In genomic region chr4:102582165-102582749, GRCm38 (mm10) we compare ENCODE assay signal across 23 mouse cellular contexts.
A peak's percentile ranks its signal among the peaks of the same experiment; 100 is the strongest.
DNase-seq lines count a peak whose midpoint lies in the region; ATAC-seq lines count a peak whose summit lies in the region.
"Had no signal": no experiment of that assay in that cellular context is flagged by ENCODE, and none has a peak within 500 bp of the region (broad histone marks: within the 10 kb centered on the region; RNA-seq: fewer than 3 reads in every experiment).

No protein-coding gene starts in this region.

- H3K36me3 ChIP-seq in heart, embryonic 11.5 days (ENCODE audit: control insufficient read depth, insufficient read depth, low read length), result no peaks in the 10 kb centered on the region
- no peaks in the 10 kb centered on the region for H3K36me3 ChIP-seq in limb, embryonic 11.5 days (ENCODE audit: control insufficient read depth, insufficient read depth, low read length)
- H3K36me3 ChIP-seq in limb, embryonic 10.5 days, result no peaks in the 10 kb centered on the region
- H3K36me3 ChIP-seq in midbrain, embryonic 11.5 days (ENCODE audit: control insufficient read depth, insufficient read depth, low read length), result no peaks in the 10 kb centered on the region
- H3K36me3 ChIP-seq in midbrain, embryonic 15.5 days (replicated peaks), result no peaks in the 10 kb centered on the region
- H3K36me3 ChIP-seq in forebrain, embryonic 14.5 days (ENCODE audit: control insufficient read depth, insufficient read depth, low read length), result no peaks in the 10 kb centered on the region
- H3K36me3 ChIP-seq: forebrain, embryonic 10.5 days; forebrain, embryonic 15.5 days; heart, embryonic 10.5 days; hindbrain, embryonic 10.5 days; hindbrain, embryonic 13.5 days had no signal

- 80% methylated on average over 8 of the region's 8 CpGs for WGBS in heart, embryonic 11.5 days (ENCODE audit: insufficient replicate concordance)
- 88% methylated on average over 8 of the region's 8 CpGs for WGBS in limb, embryonic 11.5 days
- 90% methylated on average over 8 of the region's 8 CpGs for WGBS in limb, embryonic 10.5 days
- WGBS in midbrain, embryonic 11.5 days, result 89% methylated on average over 8 of the region's 8 CpGs
- WGBS in midbrain, embryonic 15.5 days, result 92% methylated on average over 8 of the region's 8 CpGs
- 90% methylated on average over 8 of the region's 8 CpGs for WGBS in forebrain, embryonic 14.5 days

- H3K9me3 ChIP-seq in heart, embryonic 11.5 days (replicated peaks; ENCODE audit: control insufficient read depth, low read length), result no peaks in the 10 kb centered on the region
- no peaks in the 10 kb centered on the region for H3K9me3 ChIP-seq in limb, embryonic 11.5 days (ENCODE audit: control insufficient read depth, low read length)
- H3K9me3 ChIP-seq in limb, embryonic 10.5 days (replicated peaks), result no peaks in the 10 kb centered on the region
- no peaks in the 10 kb centered on the region for H3K9me3 ChIP-seq in midbrain, embryonic 11.5 days (ENCODE audit: control insufficient read depth, low read length)
- no peaks in the 10 kb centered on the region for H3K9me3 ChIP-seq in midbrain, embryonic 15.5 days
- H3K9me3 ChIP-seq in forebrain, embryonic 14.5 days (replicated peaks; ENCODE audit: control insufficient read depth, low read length), result no peaks in the 10 kb centered on the region
- H3K9me3 ChIP-seq: forebrain, embryonic 10.5 days; forebrain, embryonic 15.5 days; heart, embryonic 10.5 days; hindbrain, embryonic 10.5 days; hindbrain, embryonic 13.5 days had no signal

- H3K4me2 ChIP-seq in heart, embryonic 11.5 days, result no peak overlapping the region
- no peak overlapping the region for H3K4me2 ChIP-seq in limb, embryonic 11.5 days (ENCODE audit: low read depth, severe bottlenecking)
- H3K4me2 ChIP-seq in midbrain, embryonic 11.5 days, result no peak overlapping the region
- H3K4me2 ChIP-seq in midbrain, embryonic 15.5 days, result no peak overlapping the region
- H3K4me2 ChIP-seq in forebrain, embryonic 14.5 days (ENCODE audit: low read length), result no peak overlapping the region
- H3K4me2 ChIP-seq: forebrain, embryonic 15.5 days; hindbrain, embryonic 13.5 days had no signal

- no peak overlapping the region for H3K9ac ChIP-seq in heart, embryonic 11.5 days (ENCODE audit: low read depth, low read length)
- H3K9ac ChIP-seq in limb, embryonic 11.5 days (ENCODE audit: low read length), result no peak overlapping the region
- no peak overlapping the region for H3K9ac ChIP-seq in midbrain, embryonic 11.5 days (ENCODE audit: low read length)
- no peak overlapping the region for H3K9ac ChIP-seq in midbrain, embryonic 15.5 days
- no peak overlapping the region for H3K9ac ChIP-seq in forebrain, embryonic 14.5 days (ENCODE audit: low read length)
- H3K9ac ChIP-seq: forebrain, embryonic 15.5 days; hindbrain, embryonic 13.5 days had no signal

- no peak overlapping the region for H3K4me3 ChIP-seq in heart, embryonic 11.5 days (ENCODE audit: low read depth, low read length)
- H3K4me3 ChIP-seq in limb, embryonic 11.5 days (ENCODE audit: low read depth, low read length), result no peak overlapping the region
- H3K4me3 ChIP-seq in limb, embryonic 10.5 days, result no peak overlapping the region
- H3K4me3 ChIP-seq in midbrain, embryonic 11.5 days (ENCODE audit: low read depth, low read length), result no peak overlapping the region
- no peak overlapping the region for H3K4me3 ChIP-seq in midbrain, embryonic 15.5 days
- H3K4me3 ChIP-seq in forebrain, embryonic 14.5 days (ENCODE audit: low read depth, low read length), result no peak overlapping the region
- H3K4me3 ChIP-seq: forebrain, embryonic 10.5 days; forebrain, embryonic 15.5 days; heart, embryonic 10.5 days; hindbrain, embryonic 10.5 days; hindbrain, embryonic 13.5 days had no signal

- peaks cover 5% of the 10 kb centered on the region; the same call in 1 of the 2 replicates for H3K4me1 ChIP-seq in heart, embryonic 11.5 days (ENCODE audit: control insufficient read depth, insufficient read depth, low read length)
- peaks cover 3% of the 10 kb centered on the region; the same call in 1 of the 2 replicates for H3K4me1 ChIP-seq in limb, embryonic 11.5 days (ENCODE audit: control insufficient read depth, insufficient read depth, low read length)
- H3K4me1 ChIP-seq in limb, embryonic 10.5 days, result peaks cover 6% of the 10 kb centered on the region
- peaks cover 3% of the 10 kb centered on the region; the same call in 1 of the 2 replicates for H3K4me1 ChIP-seq in midbrain, embryonic 11.5 days (ENCODE audit: control insufficient read depth, insufficient read depth, low read length)
- peaks cover 4% of the 10 kb centered on the region; the same call in 1 of the 2 replicates for H3K4me1 ChIP-seq in midbrain, embryonic 15.5 days
- H3K4me1 ChIP-seq in forebrain, embryonic 14.5 days (ENCODE audit: control insufficient read depth, insufficient read depth, low read length), result peaks cover 5% of the 10 kb centered on the region; the same call in 1 of the 2 replicates

- no peaks in the 10 kb centered on the region for H3K27me3 ChIP-seq in heart, embryonic 11.5 days (ENCODE audit: control insufficient read depth, insufficient read depth, low read length)
- no peaks in the 10 kb centered on the region for H3K27me3 ChIP-seq in limb, embryonic 11.5 days (ENCODE audit: control insufficient read depth, insufficient read depth, low read length)
- no peaks in the 10 kb centered on the region for H3K27me3 ChIP-seq in limb, embryonic 10.5 days (ENCODE audit: low read depth, poor library complexity, severe bottlenecking)
- H3K27me3 ChIP-seq in midbrain, embryonic 11.5 days (ENCODE audit: control insufficient read depth, insufficient read depth, low read length), result no peaks in the 10 kb centered on the region
- H3K27me3 ChIP-seq in midbrain, embryonic 15.5 days (replicated peaks), result no peaks in the 10 kb centered on the region
- H3K27me3 ChIP-seq in forebrain, embryonic 14.5 days (replicated peaks; ENCODE audit: control insufficient read depth, insufficient read depth, low read length), result no peaks in the 10 kb centered on the region
- H3K27me3 ChIP-seq: forebrain, embryonic 15.5 days; hindbrain, embryonic 13.5 days had no signal

- no peak for ATAC-seq in heart, embryonic 11.5 days (replicated peaks; ENCODE audit: insufficient number of reproducible peaks, low FRiP score, low TSS enrichment)
- ATAC-seq in limb, embryonic 11.5 days (ENCODE audit: insufficient number of reproducible peaks, low FRiP score, low TSS enrichment, low read depth), result no peak
- ATAC-seq in midbrain, embryonic 11.5 days (ENCODE audit: low FRiP score), result no peak
- ATAC-seq in midbrain, embryonic 15.5 days (replicated peaks), result no peak
- no peak for ATAC-seq in forebrain, embryonic 14.5 days
- ATAC-seq: activated CD4-positive, CD25-positive, alpha-beta regulatory T cell, adult 4 months; forebrain, embryonic 15.5 days; hindbrain, embryonic 16.5 days; intestine, postnatal 0 days had no signal

- DNase-seq in heart, adult 11 months, result peak; percentile 48
- DNase-seq in limb, embryonic 11.5 days (ENCODE audit: low spot score), result peak; percentile 11
- no peak for DNase-seq in limb, embryonic 10.5 days (ENCODE audit: low spot score)
- peak; percentile 79 for DNase-seq in midbrain, embryonic 11.5 days (ENCODE audit: low spot score, missing footprints)
- no peak for DNase-seq in forebrain, embryonic 14.5 days (ENCODE audit: low spot score)
- DNase-seq: adrenal gland, adult 8-10 months; adrenal gland, postnatal 25 days; B cell, adult 2 months; cerebellum, adult 18-20 months; cerebellum, adult 9-10 months; cerebellum, postnatal 14 days; gastrocnemius, postnatal 10 days; heart, adult 18-20 months had no signal

- H3K27ac ChIP-seq in heart, embryonic 11.5 days (ENCODE audit: low read depth, low read length), result no peak overlapping the region
- no peak overlapping the region for H3K27ac ChIP-seq in limb, embryonic 11.5 days (replicated peaks; ENCODE audit: low read depth, low read length)
- no peak overlapping the region for H3K27ac ChIP-seq in limb, embryonic 10.5 days
- no peak overlapping the region for H3K27ac ChIP-seq in midbrain, embryonic 11.5 days (ENCODE audit: low read depth, low read length)
- no peak overlapping the region for H3K27ac ChIP-seq in midbrain, embryonic 15.5 days
- H3K27ac ChIP-seq in forebrain, embryonic 14.5 days (ENCODE audit: low read depth, low read length), result no peak overlapping the region
- H3K27ac ChIP-seq: forebrain, embryonic 10.5 days; forebrain, embryonic 15.5 days; heart, embryonic 10.5 days; hindbrain, embryonic 10.5 days; hindbrain, embryonic 13.5 days had no signal

Comparison
In these comparisons a context has a peak if more than half of its experiments do, and no peak if none do; other contexts are left out.
1. DNase-seq: peak in heart, adult 11 months (single experiment), limb, embryonic 11.5 days (single experiment) and midbrain, embryonic 11.5 days (single experiment); none in limb, embryonic 10.5 days (single experiment) and forebrain, embryonic 14.5 days (single experiment).